Mouse (Mus musculus): ENCODE data around the gene Ripor2. TPM values are rescaled to one million over a fixed set of nuclear protein-coding genes. Genes with fewer than 3 reads are reported as not detected.

Ripor2 gene
- total and polyA plus RNA-seq, 3 experiments = 8.6 to 10.9 (median 9.3) TPM

DNA sequence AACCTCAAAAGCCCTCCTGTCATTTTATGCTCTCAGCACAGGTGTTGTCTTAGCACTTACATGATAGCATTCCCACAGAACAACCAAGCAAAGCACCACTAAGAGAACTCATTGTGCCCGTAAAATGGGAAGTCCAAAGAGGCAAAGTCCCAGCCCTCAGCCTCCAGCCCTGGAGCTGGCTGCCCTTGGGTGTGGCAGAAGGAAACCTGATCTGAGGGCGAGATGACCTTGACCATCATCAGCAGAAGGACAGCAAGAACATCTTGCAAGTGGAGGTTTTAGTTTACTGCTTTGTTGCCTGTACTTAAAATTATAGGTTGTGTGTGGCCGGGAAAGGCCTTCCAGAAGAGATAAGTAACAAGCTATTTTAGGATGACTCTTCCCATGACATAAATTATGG lies 6.9 kb upstream of the Ripor2 start:
- H3K27ac ChIP-seq (ENCODE audit: insufficient read depth, low read depth) = no peak overlapping the region
- no peak overlapping the region for H3K4me2 ChIP-seq (ENCODE audit: insufficient read depth, low read depth, poor library complexity, severe bottlenecking)
- H3K79me2 ChIP-seq (replicated peaks; ENCODE audit: control insufficient read depth, extremely low read depth, insufficient read depth, poor library complexity, severe bottlenecking) = no peaks in the 10 kb centered on the region; the same call in 1 of the 2 replicates
- peaks cover 0 to 33% of the 10 kb centered on the region in 2 experiments for H3K36me3 ChIP-seq (replicated peaks in 1 of 2; ENCODE audit: control insufficient read depth in 1 of 2, insufficient read depth in 1 of 2, low read length in 1 of 2)
- TF ChIP-seq NRF1 (IDR thresholded peaks at IDR 0.05; ENCODE audit: low read depth, low read length) = no peak
- no peak for TF ChIP-seq JUN (IDR thresholded peaks at IDR 0.05; ENCODE audit: insufficient read depth, low read depth, low read length)
- TF ChIP-seq SIN3A (IDR thresholded peaks at IDR 0.05; ENCODE audit: low read length) = no peak
- no peak for TF ChIP-seq MXI1 (IDR thresholded peaks at IDR 0.05; ENCODE audit: low read depth, low read length)
- TF ChIP-seq USF2 (conservative IDR thresholded peaks at IDR 0.05; ENCODE audit: low read depth, low read length) = no peak
- no peak for DNase-seq (ENCODE audit: extremely low read depth)
- no peak overlapping the region for H3K4me3 ChIP-seq (replicated peaks in 1 of 3; ENCODE audit: low read depth in 2 of 3, low read length in 2 of 3, poor library complexity in 1 of 3)
- no peaks in the 10 kb centered on the region for H3K27me3 ChIP-seq (replicated peaks)
- H3K9me3 ChIP-seq (replicated peaks; ENCODE audit: low read length) = no peaks in the 10 kb centered on the region
- peaks cover 6 to 31% of the 10 kb centered on the region in 2 experiments; a peak in 3 of 4 replicates for H3K4me1 ChIP-seq (ENCODE audit: control insufficient read depth in 1 of 2, insufficient read depth in 2 of 2)
- dilution Hi-C loops (cut with MboI; ENCODE audit: extremely low pct_ligation_motif_present, extremely low pct_unique_long_range_greater_than_20kb, low sequenced_read_pairs) (no loop called here), in situ Hi-C loops (cut with MboI; ENCODE audit: low pct_ligation_motif_present, low pct_unique_long_range_greater_than_20kb, low sequenced_read_pairs) (no loop called here)
- H3K9ac ChIP-seq (ENCODE audit: insufficient read depth, low read depth) = no peak overlapping the region

DNA sequence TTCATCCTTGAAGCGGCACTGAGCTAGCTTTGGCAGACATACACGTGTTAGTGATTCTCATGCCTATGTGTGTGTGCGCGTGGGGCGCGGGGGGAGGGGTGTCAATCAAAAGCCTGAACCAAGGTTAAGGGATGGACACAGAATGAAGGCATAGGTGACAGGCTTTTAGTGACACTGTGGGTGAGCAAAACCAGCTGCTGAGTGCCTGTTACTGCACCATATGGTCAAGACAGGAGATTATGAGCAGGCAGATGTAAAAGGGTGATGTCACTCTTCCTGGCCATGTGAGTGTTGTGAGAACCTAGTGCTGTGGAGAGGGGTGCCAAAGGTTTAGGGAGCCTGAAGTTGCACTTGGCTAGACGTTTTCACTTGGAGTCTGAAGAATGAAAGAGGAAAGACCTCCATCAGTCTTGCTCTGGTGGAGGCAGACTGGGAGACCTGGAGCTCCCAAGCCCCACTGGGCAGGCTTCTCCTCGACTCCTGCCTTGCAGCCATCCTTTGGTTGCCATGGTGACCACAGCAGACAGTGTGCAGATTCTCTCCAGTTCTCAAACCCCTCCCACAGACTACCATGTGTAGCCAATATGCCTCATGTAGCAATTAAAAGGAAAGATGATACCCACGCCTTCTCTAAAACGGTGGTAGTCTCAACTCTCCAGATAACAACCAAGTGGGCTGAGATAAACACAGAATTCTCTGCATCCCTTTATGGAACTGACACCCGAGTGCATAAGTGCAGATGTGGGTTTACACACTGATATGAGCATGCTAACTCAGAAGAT lies 5.5 kb upstream of the Ripor2 start:
- TF ChIP-seq NELFE (IDR thresholded peaks at IDR 0.05; ENCODE audit: low read depth, low read length) (no peak), UBTF (IDR thresholded peaks at IDR 0.05; ENCODE audit: low read depth, low read length) (no peak), MXI1 (IDR thresholded peaks at IDR 0.05; ENCODE audit: low read depth, low read length) (no peak), JUND (conservative IDR thresholded peaks at IDR 0.05; ENCODE audit: low read depth, low read length) (no peak), HCFC1 (IDR thresholded peaks at IDR 0.05; ENCODE audit: low read depth, low read length) (no peak), CTCF (conservative IDR thresholded peaks at IDR 0.05 in 1 of 2, IDR thresholded peaks at IDR 0.05 in 1 of 2; ENCODE audit: low read depth in 2 of 2, low read length in 2 of 2) (no peak), CHD2 (IDR thresholded peaks at IDR 0.05; ENCODE audit: low read length) (no peak), EP300 (IDR thresholded peaks at IDR 0.05; ENCODE audit: low read length) (no peak), ETS1 (conservative IDR thresholded peaks at IDR 0.05; ENCODE audit: low read depth, low read length) (no peak), IRF4 (IDR thresholded peaks at IDR 0.05; ENCODE audit: low read depth, low read length) (no peak), ZKSCAN1 (IDR thresholded peaks at IDR 0.05; ENCODE audit: borderline replicate concordance, low read depth, low read length) (no peak), RAD21 (IDR thresholded peaks at IDR 0.05; ENCODE audit: low read depth, low read length) (no peak), POLR2AphosphoS2 (IDR thresholded peaks at IDR 0.05; ENCODE audit: low read depth, low read length) (no peak), TBP (conservative IDR thresholded peaks at IDR 0.05; ENCODE audit: low read depth, low read length) (no peak), CHD1 (IDR thresholded peaks at IDR 0.05; ENCODE audit: low read depth, low read length) (no peak), TCF12 (IDR thresholded peaks at IDR 0.05; ENCODE audit: low read depth, low read length) (no peak)
- Histone ChIP-seq H3K79me2 (replicated peaks; ENCODE audit: control insufficient read depth, extremely low read depth, insufficient read depth, poor library complexity, severe bottlenecking) (no peaks in the 10 kb centered on the region; the same call in 1 of the 2 replicates), H3K4me1 (ENCODE audit: control insufficient read depth in 1 of 2, insufficient read depth in 2 of 2) (peaks cover 6 to 22% of the 10 kb centered on the region in 2 experiments; a peak in 3 of 4 replicates), H3K4me2 (ENCODE audit: insufficient read depth, low read depth, poor library complexity, severe bottlenecking) (no peak overlapping the region), H3K36me3 (replicated peaks in 1 of 2; ENCODE audit: control insufficient read depth in 1 of 2, insufficient read depth in 1 of 2, low read length in 1 of 2) (peaks cover 7 to 42% of the 10 kb centered on the region in 2 experiments), H3K9me3 (replicated peaks; ENCODE audit: low read length) (no peaks in the 10 kb centered on the region), H3K27me3 (replicated peaks) (no peaks in the 10 kb centered on the region), H3K4me3 (replicated peaks in 1 of 3; ENCODE audit: low read depth in 2 of 3, low read length in 2 of 3, poor library complexity in 1 of 3) (no peak overlapping the region), H3K27ac (ENCODE audit: insufficient read depth, low read depth) (no peak overlapping the region), H3K9ac (ENCODE audit: insufficient read depth, low read depth) (no peak overlapping the region)
- dilution Hi-C loops (cut with MboI; ENCODE audit: extremely low pct_ligation_motif_present, extremely low pct_unique_long_range_greater_than_20kb, low sequenced_read_pairs) = no loop called here
- in situ Hi-C loops (cut with MboI; ENCODE audit: low pct_ligation_motif_present, low pct_unique_long_range_greater_than_20kb, low sequenced_read_pairs) = no loop called here
- DNase-seq (ENCODE audit: extremely low read depth) = no peak
